Mouse (Mus musculus) thymus, postnatal 25 days (tissue): Measurements from ENCODE around the gene Lrrc8a.

Experiments
- DNase-seq: peaks from one replicate; pipeline ENCODE4 v3.0.0; 2022

Gene Lrrc8a

GRCm38 (mm10) chr2:30239777-30240176 is 2.3 kb downstream of the Lrrc8a start:
- DNase-seq: no peak

DNA sequence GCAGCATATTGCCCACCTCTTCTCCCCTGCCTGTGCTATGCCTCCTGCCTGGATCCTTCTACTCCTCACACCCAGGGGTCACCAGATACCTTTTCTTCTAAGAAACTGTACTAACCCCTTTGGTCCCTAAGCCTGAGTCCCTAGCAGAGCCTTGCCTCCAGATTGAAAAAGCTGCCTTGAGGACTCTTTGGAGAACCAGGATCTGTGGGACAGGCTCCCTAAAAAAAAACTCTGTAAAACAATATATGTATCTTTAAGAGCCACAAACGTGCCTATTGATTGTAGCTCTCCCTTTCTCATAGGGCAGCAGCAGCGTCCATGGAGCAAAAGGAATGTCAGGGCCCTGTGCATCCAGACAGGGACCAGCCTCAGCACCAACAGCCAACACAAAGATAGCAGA is 2.8 kb downstream of the Lrrc8a start, which contains the start of gene Gm28035:
Gm28035 (plus strand) TSS at position 301 of the 400 bp plus-strand sequence.
- no peak for DNase-seq

- no peak for DNase-seq
Measured at GRCm38 (mm10) chr2:30242509-30242908, 5.0 kb downstream of the Lrrc8a start.

GRCm38 (mm10) chr2:30243391-30243790 is 5.9 kb downstream of the Lrrc8a start:
- no peak for DNase-seq

DNA sequence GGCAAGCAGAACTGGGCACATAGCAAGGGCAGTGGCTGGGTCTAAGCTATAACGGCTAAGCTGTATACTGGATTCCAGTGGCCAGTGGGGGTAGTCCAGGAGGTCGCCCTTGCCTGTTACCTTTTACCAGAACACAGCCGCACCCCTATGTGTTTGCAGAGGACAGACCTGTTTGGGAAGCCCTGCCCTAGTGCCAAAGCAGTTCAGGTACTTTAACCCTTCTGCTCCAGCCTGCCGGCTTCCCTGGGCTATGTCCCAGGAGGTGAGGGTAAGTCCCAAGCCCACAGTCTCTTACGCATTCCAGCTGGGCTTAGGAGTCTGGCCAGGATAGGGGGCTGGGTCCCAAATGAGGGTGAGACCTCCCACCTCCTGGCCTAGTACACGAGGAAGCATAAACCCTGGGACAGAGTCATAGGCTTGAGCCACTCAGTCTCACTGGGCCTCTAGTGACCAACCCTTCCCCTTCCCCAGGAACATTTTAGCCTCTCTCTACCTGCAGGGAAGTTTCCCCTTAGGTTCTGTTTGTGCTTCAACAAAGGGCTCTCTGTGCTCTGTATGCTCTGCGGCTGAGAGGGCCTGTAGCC is 7.2 kb downstream of the Lrrc8a start:
- DNase-seq: no peak

GRCm38 (mm10) chr2:30247036-30247435 is 9.5 kb downstream of the Lrrc8a start:
- no peak for DNase-seq

GRCm38 (mm10) chr2:30247681-30248080 is 10.2 kb downstream of the Lrrc8a start:
- DNase-seq: no peak

GRCm38 (mm10) chr2:30249182-30249581 is 11.7 kb downstream of the Lrrc8a start:
- no peak for DNase-seq

DNA sequence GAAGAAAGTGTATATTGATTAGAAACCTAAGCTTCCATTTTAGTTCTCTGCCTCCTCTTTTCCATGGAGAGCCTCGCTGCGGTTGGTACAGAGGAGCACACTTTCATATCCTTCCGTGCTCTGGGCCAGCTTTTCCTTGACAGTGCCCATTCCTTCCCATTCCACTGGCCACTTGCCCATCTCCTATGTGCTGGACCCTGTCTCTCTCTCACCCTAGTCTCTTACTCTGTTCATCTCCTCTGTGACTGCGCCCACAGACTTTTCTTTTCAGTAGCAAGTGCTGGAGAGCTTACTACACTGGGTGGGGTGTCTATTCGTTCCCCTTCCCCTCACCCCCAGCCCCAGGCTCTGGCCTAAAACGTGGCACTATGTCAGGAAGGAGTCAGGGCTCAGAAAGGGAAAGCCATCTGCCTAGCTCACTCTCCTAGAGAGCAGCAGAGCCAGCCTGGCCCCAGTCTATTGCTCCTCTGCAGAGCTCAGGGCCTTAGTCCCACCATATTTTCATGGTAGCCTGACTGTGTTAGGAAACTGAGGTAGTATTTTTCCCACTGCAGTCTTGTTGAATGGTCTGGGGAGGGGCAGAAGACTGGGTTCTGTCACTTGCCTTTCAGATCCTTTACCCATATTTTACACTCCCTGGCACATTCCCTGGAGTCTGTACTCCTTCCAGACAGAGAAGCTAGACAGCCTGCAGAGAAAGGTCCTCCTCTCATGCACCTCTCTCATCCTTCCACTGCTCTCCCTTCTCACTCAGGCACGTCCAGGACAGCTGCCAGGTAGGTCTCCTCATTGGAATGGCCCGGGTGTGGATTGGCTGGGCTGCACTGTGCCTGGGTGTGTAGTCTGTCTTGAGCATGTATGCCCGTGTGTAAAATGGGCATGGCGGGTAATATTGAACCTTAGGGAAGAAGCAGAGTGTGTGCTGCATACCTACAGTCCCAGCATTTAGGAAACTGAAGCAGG is 12.9 kb downstream of the Lrrc8a start:
- DNase-seq: no peak

DNA sequence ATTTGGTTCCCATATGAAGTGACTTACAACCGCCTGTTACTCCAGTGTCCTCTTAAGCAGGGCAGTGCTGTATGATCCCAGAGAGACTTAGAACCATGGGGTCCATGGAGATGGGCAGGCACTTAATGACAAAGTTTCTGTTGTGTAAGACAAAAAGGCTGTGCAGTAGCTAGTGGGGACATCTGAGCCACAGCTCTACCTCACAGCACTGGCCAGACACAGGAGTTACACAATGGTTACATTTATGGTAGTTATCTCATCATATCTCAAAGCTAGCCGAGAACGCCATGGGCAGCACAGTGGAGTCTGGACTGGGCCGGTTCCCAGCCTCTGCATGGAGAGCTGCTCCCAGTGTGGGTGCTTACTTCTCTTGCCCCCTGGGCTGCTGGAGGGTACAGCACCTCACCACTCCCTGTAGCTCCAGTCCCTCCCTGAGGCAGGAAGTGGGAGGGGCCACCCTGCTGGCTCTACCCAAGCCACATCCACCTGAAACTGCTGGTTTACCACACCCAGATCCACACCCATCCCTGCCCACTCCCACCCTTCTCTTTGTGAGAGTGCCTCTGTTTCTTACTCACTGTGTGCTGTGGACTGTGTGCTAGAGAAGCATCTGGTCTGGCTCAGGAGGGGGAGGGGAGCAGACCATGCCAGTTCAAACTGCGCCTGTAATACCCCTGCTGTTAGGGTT is 14.0 kb downstream of the Lrrc8a start:
- peak; percentile 86 for DNase-seq

DNA sequence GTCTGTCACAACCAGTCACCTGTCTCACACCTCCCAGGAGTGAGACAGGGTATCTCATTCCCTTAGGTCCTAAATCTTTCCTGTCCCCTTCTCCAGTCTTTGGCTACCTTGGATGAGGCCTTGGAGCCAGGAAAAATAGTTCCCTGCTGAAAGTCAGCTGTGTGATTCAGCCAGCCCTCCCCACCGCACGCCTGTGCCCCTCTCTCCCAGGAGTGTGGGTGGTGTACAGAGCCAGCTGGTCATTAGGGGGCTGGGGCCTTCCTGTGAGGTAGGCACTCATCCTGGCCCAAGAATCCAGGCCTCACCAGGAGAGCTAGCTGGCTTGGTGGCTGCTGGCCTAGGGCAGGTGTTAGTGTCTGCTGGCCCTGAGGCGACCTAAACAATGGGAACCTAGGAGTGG is 15.0 kb downstream of the Lrrc8a start:
- DNase-seq: no peak

GRCm38 (mm10) chr2:30253809-30254208 is 16.3 kb downstream of the Lrrc8a start:
- peak; percentile 30 for DNase-seq

- no peak for DNase-seq
Measured at GRCm38 (mm10) chr2:30255631-30256395, 18.3 kb downstream of the Lrrc8a start.

- DNase-seq: no peak
Measured at GRCm38 (mm10) chr2:30256616-30257350, 19.3 kb downstream of the Lrrc8a start.

GRCm38 (mm10) chr2:30257699-30258460 is 20.4 kb downstream of the Lrrc8a start:
- DNase-seq: no peak

GRCm38 (mm10) chr2:30258600-30258999 is 21.1 kb downstream of the Lrrc8a start:
- DNase-seq: no peak

- no peak for DNase-seq
Measured at GRCm38 (mm10) chr2:30259131-30260064, 21.9 kb downstream of the Lrrc8a start.

GRCm38 (mm10) chr2:30261064-30261736 is 23.7 kb downstream of the Lrrc8a start:
- DNase-seq: no peak
